Mouse (Mus musculus) CD4-positive, CD25-positive, alpha-beta regulatory T cell, adult 4 months (primary cell): ENCODE data around the gene Ptprd. TPM values are rescaled to one million over a fixed set of nuclear protein-coding genes. Genes with fewer than 3 reads are reported as not detected.

Experiments used
- ATAC-seq: one replicate; pipeline ENCODE4 v1.8.0; 2017
- polyA plus RNA-seq, 2 experiments: library from polyadenylated mRNA; unstranded; fragments of 100-300 nt; shearing (Covaris generic); gene quantifications; one replicate each; pipeline ENCODE4 v1.2.1; 2017

Gene Ptprd
- polyA plus RNA-seq, 2 experiments from 2014 or later: 0.39 TPM; not detected in 1

- ATAC-seq: no peak
Observed at GRCm38 (mm10) chr4:76290484-76290818, 1921.3 kb downstream of the Ptprd start.

- ATAC-seq: no peak
Observed at GRCm38 (mm10) chr4:76289612-76290483, 1921.9 kb downstream of the Ptprd start.

- ATAC-seq: no peak
Observed at GRCm38 (mm10) chr4:76286016-76286415, 1925.7 kb downstream of the Ptprd start.

GRCm38 (mm10) chr4:76282886-76283285, 1928.9 kb downstream of the Ptprd start:
- ATAC-seq: no peak

GRCm38 (mm10) chr4:76262727-76263126, 1949.0 kb downstream of the Ptprd start:
- no peak for ATAC-seq

- no peak for ATAC-seq
Observed at GRCm38 (mm10) chr4:76260686-76261085, 1951.1 kb downstream of the Ptprd start.

- no peak for ATAC-seq
Observed at GRCm38 (mm10) chr4:76260286-76260685, 1951.5 kb downstream of the Ptprd start.

GRCm38 (mm10) chr4:76259636-76260035, 1952.1 kb downstream of the Ptprd start:
- ATAC-seq: no peak

- no peak for ATAC-seq
Observed at GRCm38 (mm10) chr4:76244371-76244770, 1967.4 kb downstream of the Ptprd start.

- no peak for ATAC-seq
Observed at GRCm38 (mm10) chr4:76241542-76241941, 1970.2 kb downstream of the Ptprd start.

- no peak for ATAC-seq
Observed at GRCm38 (mm10) chr4:76241140-76241539, 1970.6 kb downstream of the Ptprd start.

GRCm38 (mm10) chr4:76239063-76239462, 1972.7 kb downstream of the Ptprd start:
- ATAC-seq: no peak

- ATAC-seq: no peak
Observed at GRCm38 (mm10) chr4:76238577-76238976, 1973.2 kb downstream of the Ptprd start.

- ATAC-seq: no peak
Observed at GRCm38 (mm10) chr4:76237827-76238226, 1973.9 kb downstream of the Ptprd start.

GRCm38 (mm10) chr4:76223720-76224119, 1988.0 kb downstream of the Ptprd start:
- ATAC-seq: no peak

- ATAC-seq: no peak
Observed at GRCm38 (mm10) chr4:76222520-76222919, 1989.2 kb downstream of the Ptprd start.

GRCm38 (mm10) chr4:76218065-76218464, 1993.7 kb downstream of the Ptprd start:
- no peak for ATAC-seq

GRCm38 (mm10) chr4:76215141-76215540, 1996.6 kb downstream of the Ptprd start:
- no peak for ATAC-seq

- no peak for ATAC-seq
Observed at GRCm38 (mm10) chr4:76199321-76199720, 2012.4 kb downstream of the Ptprd start.

- no peak for ATAC-seq
Observed at GRCm38 (mm10) chr4:76194762-76195161, 2017.0 kb downstream of the Ptprd start.

- ATAC-seq: no peak
Observed at GRCm38 (mm10) chr4:76193496-76193895, 2018.3 kb downstream of the Ptprd start.

GRCm38 (mm10) chr4:76192031-76192430, 2019.7 kb downstream of the Ptprd start:
- no peak for ATAC-seq

GRCm38 (mm10) chr4:76190788-76191187, 2021.0 kb downstream of the Ptprd start:
- ATAC-seq: no peak

GRCm38 (mm10) chr4:76183095-76183494, 2028.7 kb downstream of the Ptprd start:
- no peak for ATAC-seq

- no peak for ATAC-seq
Observed at GRCm38 (mm10) chr4:76179497-76179896, 2032.3 kb downstream of the Ptprd start.
